Mouse (Mus musculus): ENCODE data around the gene Calcb. TPM values are rescaled to one million over a fixed set of nuclear protein-coding genes. Genes with fewer than 3 reads are reported as not detected.

Calcb gene
- polyA plus RNA-seq, 1 experiment from 2014 or later = not detected

DNA sequence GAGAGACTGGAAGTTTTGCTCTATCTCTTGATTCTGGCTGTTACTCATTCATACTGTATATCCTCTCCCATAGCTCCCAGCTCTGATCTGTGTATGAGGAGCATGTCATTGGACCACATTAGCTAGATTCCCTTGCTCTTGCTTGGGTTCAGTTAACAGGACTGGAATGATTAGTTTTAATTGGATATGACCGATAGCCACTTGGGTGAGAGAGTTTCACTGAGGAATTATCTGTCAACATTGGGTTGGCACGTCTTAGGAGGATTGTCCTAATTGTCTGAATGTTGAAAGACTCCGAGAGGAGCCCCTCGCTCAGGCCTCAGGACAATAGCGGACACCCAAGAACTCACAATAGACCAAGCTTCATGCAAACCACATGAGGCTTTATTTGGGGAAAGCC is 17.8 kb downstream of the Calcb start:
- Histone ChIP-seq H3K4me2 (ENCODE audit: low read depth, low read length) (no peak overlapping the region), H3K9me3 (ENCODE audit: low read length) (no peaks in the 10 kb centered on the region), H3K4me3 (ENCODE audit: low read depth, low read length) (no peak overlapping the region), H3K27me3 (ENCODE audit: insufficient read depth, low read length) (no peaks in the 10 kb centered on the region), H3K4me1 (ENCODE audit: insufficient read depth) (0 out of 2 replicates have a peak, but pooled peaks cover 2% of the 10 kb centered on the region), H3K36me3 (replicated peaks; ENCODE audit: insufficient read depth, low read length) (no peaks in the 10 kb centered on the region), H3K27ac (ENCODE audit: low read depth) (no peak overlapping the region), H3K9ac (replicated peaks) (no peak overlapping the region)
- DNase-seq (no peak), ATAC-seq (no peak)
- WGBS (ENCODE audit: insufficient replicate concordance) = 79% methylated on average over 5 of the region's 5 CpGs
- TF ChIP-seq EP300 (IDR thresholded peaks at IDR 0.05; ENCODE audit: low read depth) (no peak), CTCF (IDR thresholded peaks at IDR 0.05; ENCODE audit: low read depth) (no peak)

DNA sequence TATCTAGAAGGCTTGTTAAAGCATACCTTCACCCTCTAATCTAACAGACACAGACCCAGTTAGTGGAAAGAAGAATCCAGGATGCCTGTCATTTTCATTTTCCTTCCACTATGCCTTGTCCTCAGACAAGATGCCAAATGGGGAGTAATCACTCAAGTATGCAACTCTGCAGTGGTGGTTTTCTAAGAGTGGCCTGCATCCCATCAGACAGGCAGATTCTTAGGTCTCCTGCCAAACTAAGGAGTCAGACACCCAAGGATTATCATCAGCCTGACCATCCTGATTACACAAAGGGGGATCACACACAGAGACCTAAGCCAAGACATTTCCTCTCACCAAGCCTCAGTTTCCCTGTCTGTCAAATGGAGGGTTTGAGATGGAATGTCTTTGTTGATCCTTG is 19.7 kb downstream of the Calcb start:
- TF ChIP-seq EP300 (IDR thresholded peaks at IDR 0.05; ENCODE audit: low read depth) = no peak
- no peak for TF ChIP-seq CTCF (IDR thresholded peaks at IDR 0.05; ENCODE audit: low read depth)
- H3K27me3 ChIP-seq (ENCODE audit: insufficient read depth, low read length) = no peaks in the 10 kb centered on the region
- H3K4me1 ChIP-seq (ENCODE audit: insufficient read depth) = 0 out of 2 replicates have a peak, but pooled peaks cover 2% of the 10 kb centered on the region
- DNase-seq = no peak
- H3K36me3 ChIP-seq (replicated peaks; ENCODE audit: insufficient read depth, low read length) = no peaks in the 10 kb centered on the region
- H3K27ac ChIP-seq (ENCODE audit: low read depth) = no peak overlapping the region
- H3K9ac ChIP-seq (replicated peaks) = no peak overlapping the region
- H3K9me3 ChIP-seq (ENCODE audit: low read length) = no peaks in the 10 kb centered on the region
- no peak overlapping the region for H3K4me3 ChIP-seq (ENCODE audit: low read depth, low read length)
- ATAC-seq = no peak
- H3K4me2 ChIP-seq (ENCODE audit: low read depth, low read length) = no peak overlapping the region

DNA sequence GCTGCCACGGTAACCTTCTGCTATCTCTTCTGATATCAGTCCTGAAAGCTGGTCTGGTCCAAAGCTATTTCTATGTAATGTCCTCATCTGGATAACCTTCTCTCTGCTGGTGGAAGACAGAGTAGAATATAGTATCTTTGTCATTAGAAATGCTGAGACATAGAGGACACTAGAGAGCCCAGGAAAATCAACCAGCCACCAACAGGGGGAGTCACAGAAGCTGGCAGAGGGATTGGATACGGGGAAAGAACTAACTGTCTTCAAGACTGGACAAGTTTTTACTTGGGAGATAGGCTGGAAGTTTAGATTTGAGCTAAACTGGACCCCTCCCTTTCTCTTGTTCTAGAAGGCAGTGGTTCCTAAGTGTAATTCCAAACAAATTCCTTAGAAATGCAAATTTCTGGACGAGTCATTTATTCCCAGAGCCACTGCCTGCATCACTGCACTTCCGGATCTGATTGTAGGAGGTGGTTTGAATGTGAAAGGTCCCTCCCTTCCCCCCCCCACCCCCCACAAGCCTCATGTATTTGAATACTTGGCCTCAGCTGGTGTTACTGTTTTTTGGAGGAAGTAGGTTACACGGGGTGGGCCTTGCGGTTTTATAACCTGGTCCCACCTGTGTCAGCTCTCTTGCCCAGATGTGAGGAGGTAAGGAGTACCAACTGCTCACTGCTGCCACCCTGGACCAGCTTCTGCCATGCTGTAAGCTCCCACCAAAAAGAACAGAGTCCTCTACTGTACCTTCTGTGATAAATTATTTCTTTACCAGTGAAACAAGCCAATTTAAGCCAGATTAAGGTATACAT is 22.1 kb downstream of the Calcb start:
- H3K4me2 ChIP-seq (ENCODE audit: low read depth, low read length) = no peak overlapping the region
- no peaks in the 10 kb centered on the region for H3K4me1 ChIP-seq (ENCODE audit: insufficient read depth)
- H3K4me3 ChIP-seq (ENCODE audit: low read depth, low read length) = no peak overlapping the region
- TF ChIP-seq CTCF (IDR thresholded peaks at IDR 0.05; ENCODE audit: low read depth) = peak; percentile 39
- no peak for TF ChIP-seq EP300 (IDR thresholded peaks at IDR 0.05; ENCODE audit: low read depth)
- H3K27ac ChIP-seq (ENCODE audit: low read depth) = no peak overlapping the region
- H3K36me3 ChIP-seq (replicated peaks; ENCODE audit: insufficient read depth, low read length) = no peaks in the 10 kb centered on the region
- no peak for DNase-seq
- H3K9ac ChIP-seq (replicated peaks) = no peak overlapping the region
- no peaks in the 10 kb centered on the region; the same call in 1 of the 2 replicates for H3K27me3 ChIP-seq (ENCODE audit: insufficient read depth, low read length)
- H3K9me3 ChIP-seq (ENCODE audit: low read length) = no peaks in the 10 kb centered on the region
- no peak for ATAC-seq
- 51% methylated on average over 6 of the region's 6 CpGs for WGBS (ENCODE audit: insufficient replicate concordance)

DNA sequence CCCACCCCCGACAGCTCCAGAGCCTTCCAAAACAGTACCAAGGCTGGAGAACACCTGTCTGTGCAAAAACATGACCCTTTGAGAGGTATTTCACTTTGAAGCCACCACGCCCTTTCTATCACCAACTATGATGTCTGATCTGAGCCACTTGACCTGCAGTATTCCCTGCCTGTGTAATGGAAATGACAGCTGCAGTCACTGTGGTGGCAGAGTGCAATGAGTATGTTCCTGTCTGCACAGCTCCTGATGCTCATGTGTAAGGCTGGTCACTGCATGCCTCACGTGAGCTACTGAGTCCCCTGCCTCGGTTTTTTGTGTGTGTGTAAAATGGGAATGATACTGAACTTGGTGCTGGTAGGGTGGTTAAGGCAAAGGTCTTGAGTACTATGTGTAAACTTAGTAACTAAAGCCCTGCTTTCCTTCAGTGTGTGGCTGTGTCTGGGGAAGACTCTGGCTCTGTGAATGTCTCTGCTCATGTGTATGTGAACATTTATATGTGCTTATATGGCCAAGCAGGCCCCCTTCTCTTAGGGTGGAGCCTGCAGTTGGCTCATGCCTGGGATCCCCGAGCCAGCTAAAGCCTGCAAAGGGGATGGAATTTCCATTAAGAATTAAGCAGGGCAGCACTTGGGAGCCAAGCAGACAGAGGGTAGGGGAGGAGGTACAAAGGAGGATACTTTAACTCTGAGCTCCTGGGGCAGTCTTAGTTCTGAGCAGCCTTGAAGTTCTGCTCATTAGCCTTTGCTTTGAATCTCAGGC is 24.8 kb downstream of the Calcb start, which contains the start of gene Insc:
Insc (plus strand) TSS at position 673 of the 759 bp plus-strand sequence.
- WGBS (ENCODE audit: insufficient replicate concordance) = 65% methylated on average over 5 of the region's 5 CpGs
- H3K4me2 ChIP-seq (ENCODE audit: low read depth, low read length) = no peak within 1 kb of the TSS
- H3K4me3 ChIP-seq (ENCODE audit: low read depth, low read length) = no peak within 1 kb of the TSS
- no peaks in the 10 kb centered on the region; the same call in 1 of the 2 replicates for H3K27me3 ChIP-seq (ENCODE audit: insufficient read depth, low read length)
- ATAC-seq (no peak), DNase-seq (no peak)
- H3K9me3 ChIP-seq (ENCODE audit: low read length) = no peaks in the 10 kb centered on the region
- H3K4me1 ChIP-seq (ENCODE audit: insufficient read depth) = no peaks in the 10 kb centered on the region
- H3K27ac ChIP-seq (ENCODE audit: low read depth) = no peak within 1 kb of the TSS
- TF ChIP-seq EP300 (IDR thresholded peaks at IDR 0.05; ENCODE audit: low read depth) (no peak), CTCF (IDR thresholded peaks at IDR 0.05; ENCODE audit: low read depth) (no peak)
- H3K36me3 ChIP-seq (replicated peaks; ENCODE audit: insufficient read depth, low read length) = no peaks in the 10 kb centered on the region
- no peak within 1 kb of the TSS for H3K9ac ChIP-seq (replicated peaks)

DNA sequence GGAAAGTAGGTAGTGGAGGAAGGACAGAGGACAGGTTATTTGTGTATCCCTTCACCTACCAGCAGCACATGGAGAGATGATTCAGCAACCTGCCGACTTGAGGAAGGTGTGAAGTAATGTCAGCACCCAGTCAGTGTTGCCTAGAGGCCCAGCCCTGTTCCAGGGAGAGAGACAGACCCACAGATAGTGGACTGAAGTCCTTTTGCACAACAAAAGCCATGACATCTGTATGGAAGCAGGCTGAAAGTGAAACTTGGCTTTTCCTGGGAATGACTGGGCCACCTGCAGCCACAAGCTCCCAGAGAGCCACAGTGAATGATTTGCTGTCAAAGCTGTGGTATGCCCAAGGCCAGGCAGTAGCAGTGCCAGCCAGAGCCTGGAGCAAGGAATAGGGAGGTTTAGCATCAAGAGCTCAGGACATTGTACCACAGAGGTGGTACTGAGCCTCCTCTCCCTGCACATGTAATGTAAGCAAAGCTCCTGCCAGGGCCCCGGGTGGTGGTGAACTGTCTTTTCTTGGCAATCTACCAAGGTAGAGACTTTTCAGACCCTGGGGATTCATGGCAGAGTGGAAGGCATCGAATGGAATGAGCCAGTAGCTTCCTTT is 26.3 kb downstream of the Calcb start:
- Histone ChIP-seq H3K27ac (ENCODE audit: low read depth) (no peak overlapping the region), H3K27me3 (ENCODE audit: insufficient read depth, low read length) (no peaks in the 10 kb centered on the region; the same call in 1 of the 2 replicates), H3K9me3 (ENCODE audit: low read length) (no peaks in the 10 kb centered on the region), H3K4me2 (ENCODE audit: low read depth, low read length) (no peak overlapping the region), H3K36me3 (replicated peaks; ENCODE audit: insufficient read depth, low read length) (no peaks in the 10 kb centered on the region), H3K4me3 (ENCODE audit: low read depth, low read length) (no peak overlapping the region), H3K4me1 (ENCODE audit: insufficient read depth) (no peaks in the 10 kb centered on the region), H3K9ac (replicated peaks) (no peak overlapping the region)
- peak; percentile 21; the same call in 1 of the 2 replicates for ATAC-seq
- 51% methylated on average over 3 of the region's 3 CpGs for WGBS (ENCODE audit: insufficient replicate concordance)
- TF ChIP-seq CTCF (IDR thresholded peaks at IDR 0.05; ENCODE audit: low read depth) (no peak), EP300 (IDR thresholded peaks at IDR 0.05; ENCODE audit: low read depth) (no peak)
- DNase-seq = no peak
